Mouse (Mus musculus) ES-E14 (cell line): ENCODE results near the gene Zkscan6.
A peak's percentile ranks its signal among the peaks of the same experiment; 100 is the strongest.

ENCODE experiments used
- CHD2 ChIP-seq: IDR thresholded peaks from 2 replicates; pipeline ENCODE4 v1.6.1; 2014; ENCODE audit warnings: mild to moderate bottlenecking, low read depth, low read length, inconsistent platforms
- HCFC1 ChIP-seq: IDR thresholded peaks from 2 replicates; pipeline ENCODE4 v1.6.1; 2012; ENCODE audit warnings: low read length, inconsistent platforms, borderline replicate concordance; ENCODE audit not compliant: insufficient read depth
- MAFK ChIP-seq: IDR thresholded peaks from 2 replicates; pipeline ENCODE4 v1.6.1; 2014; ENCODE audit warnings: mild to moderate bottlenecking, low read depth, low read length, inconsistent platforms; ENCODE audit not compliant: insufficient read depth
- ZC3H11A ChIP-seq: IDR thresholded peaks from 2 replicates; pipeline ENCODE4 v1.6.1; 2012; ENCODE audit warnings: low read depth, mild to moderate bottlenecking, inconsistent platforms, low read length, borderline replicate concordance
- ZNF384 ChIP-seq: IDR thresholded peaks from 2 replicates; pipeline ENCODE4 v1.6.1; 2012; ENCODE audit warnings: low read depth, low read length, inconsistent platforms

- no peak for TF ChIP-seq ZC3H11A
- TF ChIP-seq HCFC1: 0 out of 2 replicates have a peak, but pooled peaks have one; percentile 39
- no peak for TF ChIP-seq ZNF384
- no peak for TF ChIP-seq MAFK
- no peak for TF ChIP-seq CHD2
Observed at GRCm38 (mm10) chr11:65788154-65788553, 18.8 kb upstream of the Zkscan6 start, which contains the start of gene Map2k4.
